ENCODE assay signal across 22 mouse cellular contexts in genomic region chr3:125734945-125735344, GRCm38 (mm10).
DNase-seq lines count a peak whose midpoint lies in the region; ATAC-seq and TF ChIP-seq lines count a peak whose summit lies in the region.
"Had no signal": no experiment of that assay in that cellular context is flagged by ENCODE, and none has a peak within 500 bp of the region (broad histone marks: within the 10 kb centered on the region; RNA-seq: fewer than 3 reads in every experiment).

No protein-coding gene starts in this region.

- no peaks in the 10 kb centered on the region for H3K79me2 ChIP-seq in heart, adult 2 months (replicated peaks; ENCODE audit: control insufficient read depth, insufficient read depth, low read length)

- no peak for TF ChIP-seq EP300 in heart, adult 2 months (IDR thresholded peaks at IDR 0.05; ENCODE audit: insufficient read depth, low read depth, low read length)

- 0 out of 2 replicates have a peak overlapping the region, but pooled peaks have one; percentile 5 for H3K27ac ChIP-seq in heart, embryonic 13.5 days (replicated peaks)
- H3K27ac ChIP-seq in heart, embryonic 10.5 days = no peak overlapping the region
- H3K27ac ChIP-seq in heart, embryonic 14.5 days (replicated peaks in 1 of 2; ENCODE audit: control insufficient read depth in 1 of 2, insufficient read depth in 1 of 2, low read depth in 2 of 2, low read length in 2 of 2) = no peak overlapping the region
- H3K27ac ChIP-seq in heart, adult 2 months = no peak overlapping the region
- H3K27ac ChIP-seq in heart, embryonic 15.5 days = 0 out of 2 replicates have a peak overlapping the region, but pooled peaks have one; percentile 5
- H3K27ac ChIP-seq in heart, embryonic 16.5 days (ENCODE audit: low read length) = no peak overlapping the region

- no peaks in the 10 kb centered on the region for H3K9me3 ChIP-seq in heart, embryonic 13.5 days
- no peaks in the 10 kb centered on the region for H3K9me3 ChIP-seq in heart, embryonic 10.5 days
- no peaks in the 10 kb centered on the region for H3K9me3 ChIP-seq in heart, embryonic 14.5 days (ENCODE audit: control insufficient read depth, low read length)
- H3K9me3 ChIP-seq in heart, embryonic 15.5 days (replicated peaks) = no peaks in the 10 kb centered on the region
- H3K9me3 ChIP-seq in heart, embryonic 16.5 days (replicated peaks; ENCODE audit: control insufficient read depth, low read length) = no peaks in the 10 kb centered on the region
- H3K9me3 ChIP-seq: G1E had no signal

- DNase-seq in heart, embryonic 10.5 days (ENCODE audit: low spot score) = no peak
- DNase-seq in heart, adult 2 months = no peak
- no peak for DNase-seq in heart, adult 11 months
- DNase-seq in heart, adult 18-20 months = no peak
- DNase-seq: adrenal gland, adult 2 months; adrenal gland, adult 8-10 months; adrenal gland, postnatal 10 days; adrenal gland, postnatal 14 days; adrenal gland, postnatal 25 days; adrenal gland, postnatal 36 days; B cell, adult 2 months; cerebellum, adult 11 months; cerebellum, adult 11-12 months had no signal

- H3K27me3 ChIP-seq in heart, embryonic 13.5 days (replicated peaks) = no peaks in the 10 kb centered on the region
- H3K27me3 ChIP-seq in heart, embryonic 10.5 days (ENCODE audit: insufficient read depth, poor library complexity, severe bottlenecking) = no peaks in the 10 kb centered on the region
- H3K27me3 ChIP-seq in heart, embryonic 14.5 days (ENCODE audit: control insufficient read depth, insufficient read depth, low read length) = no peaks in the 10 kb centered on the region
- no peaks in the 10 kb centered on the region for H3K27me3 ChIP-seq in heart, adult 2 months (ENCODE audit: control insufficient read depth, insufficient read depth, low read length)
- no peaks in the 10 kb centered on the region for H3K27me3 ChIP-seq in heart, embryonic 15.5 days
- H3K27me3 ChIP-seq in heart, embryonic 16.5 days (ENCODE audit: control insufficient read depth, insufficient read depth, low read length) = no peaks in the 10 kb centered on the region
- H3K27me3 ChIP-seq: CH12.LX had no signal

- TF ChIP-seq POLR2A in heart, adult 2 months (IDR thresholded peaks at IDR 0.05; ENCODE audit: insufficient read depth, low read depth, low read length) = no peak

- H3K36me3 ChIP-seq in heart, embryonic 13.5 days = no peaks in the 10 kb centered on the region
- H3K36me3 ChIP-seq in heart, embryonic 10.5 days = no peaks in the 10 kb centered on the region
- no peaks in the 10 kb centered on the region for H3K36me3 ChIP-seq in heart, embryonic 14.5 days (ENCODE audit: control insufficient read depth, insufficient read depth, low read length)
- no peaks in the 10 kb centered on the region for H3K36me3 ChIP-seq in heart, adult 2 months (ENCODE audit: control insufficient read depth, insufficient read depth, low read length)
- no peaks in the 10 kb centered on the region for H3K36me3 ChIP-seq in heart, embryonic 15.5 days
- H3K36me3 ChIP-seq in heart, embryonic 16.5 days (ENCODE audit: control insufficient read depth, insufficient read depth) = no peaks in the 10 kb centered on the region
- H3K36me3 ChIP-seq: G1E had no signal

- intact Hi-C loops in heart, adult 2 months (cut with DNase I) = no loop called here

- peaks cover 3% of the 10 kb centered on the region; the same call in 1 of the 2 replicates for H3K4me1 ChIP-seq in heart, embryonic 13.5 days
- H3K4me1 ChIP-seq in heart, embryonic 10.5 days = no peaks in the 10 kb centered on the region
- H3K4me1 ChIP-seq in heart, embryonic 14.5 days (ENCODE audit: control insufficient read depth in 2 of 2, insufficient read depth in 2 of 2, low read length in 2 of 2) = no peaks in the 10 kb centered on the region
- no peaks in the 10 kb centered on the region for H3K4me1 ChIP-seq in heart, adult 2 months (ENCODE audit: control insufficient read depth, insufficient read depth, low read length)
- H3K4me1 ChIP-seq in heart, embryonic 15.5 days (replicated peaks) = no peaks in the 10 kb centered on the region
- H3K4me1 ChIP-seq in heart, embryonic 16.5 days (ENCODE audit: control insufficient read depth, insufficient read depth, low read length) = peaks cover 2% of the 10 kb centered on the region; the same call in 1 of the 2 replicates

- no peak for TF ChIP-seq CTCF in heart, adult 2 months (IDR thresholded peaks at IDR 0.05)

- ATAC-seq in heart, embryonic 13.5 days (ENCODE audit: extremely low read depth, insufficient number of reproducible peaks, low FRiP score, low TSS enrichment) = no peak; the same call in 1 of the 2 replicates
- ATAC-seq in heart, embryonic 14.5 days (ENCODE audit: insufficient number of reproducible peaks, insufficient read depth, low FRiP score, low read depth) = peak; percentile 61; the same call in 1 of the 2 replicates
- no peak; the same call in 1 of the 2 replicates for ATAC-seq in heart, embryonic 15.5 days (replicated peaks; ENCODE audit: insufficient number of reproducible peaks, insufficient read depth, low FRiP score, low read depth)
- ATAC-seq in heart, embryonic 16.5 days (replicated peaks; ENCODE audit: extremely low read depth, insufficient read depth, low FRiP score) = peak; percentile 73
- ATAC-seq: activated CD4-positive, CD25-positive, alpha-beta regulatory T cell, adult 4 months; CD4-positive, CD25-positive, alpha-beta regulatory T cell, adult 4 months; Patski had no signal

- H3K9ac ChIP-seq in heart, embryonic 13.5 days = no peak overlapping the region
- no peak overlapping the region for H3K9ac ChIP-seq in heart, embryonic 14.5 days (ENCODE audit: low read length)
- no peak overlapping the region for H3K9ac ChIP-seq in heart, adult 2 months (ENCODE audit: low read depth, low read length)
- H3K9ac ChIP-seq in heart, embryonic 15.5 days = no peak overlapping the region
- no peak overlapping the region for H3K9ac ChIP-seq in heart, embryonic 16.5 days (ENCODE audit: low read length)

- no peak overlapping the region for H3K4me2 ChIP-seq in heart, embryonic 13.5 days
- no peak overlapping the region for H3K4me2 ChIP-seq in heart, embryonic 14.5 days (ENCODE audit: low read length)
- no peak overlapping the region for H3K4me2 ChIP-seq in heart, embryonic 15.5 days
- H3K4me2 ChIP-seq in heart, embryonic 16.5 days (ENCODE audit: low read depth, low read length) = no peak overlapping the region

- WGBS in heart, embryonic 13.5 days = 24% methylated on average over 2 of the region's 2 CpGs
- 48% methylated on average over 2 of the region's 2 CpGs for WGBS in heart, embryonic 10.5 days
- WGBS in heart, embryonic 14.5 days = 13% methylated on average over 2 of the region's 2 CpGs
- WGBS in heart, adult 2 months = 32% methylated on average over 2 of the region's 2 CpGs
- 34% methylated on average over 2 of the region's 2 CpGs for WGBS in heart, embryonic 15.5 days
- 32% methylated on average over 2 of the region's 2 CpGs for WGBS in heart, embryonic 16.5 days

- H3K4me3 ChIP-seq in heart, embryonic 13.5 days = no peak overlapping the region
- H3K4me3 ChIP-seq in heart, embryonic 10.5 days = no peak overlapping the region
- H3K4me3 ChIP-seq in heart, embryonic 14.5 days (ENCODE audit: control insufficient read depth in 1 of 2, insufficient read depth in 1 of 2, low read depth in 1 of 2, low read length in 2 of 2) = no peak overlapping the region
- no peak overlapping the region for H3K4me3 ChIP-seq in heart, adult 2 months
- no peak overlapping the region for H3K4me3 ChIP-seq in heart, embryonic 15.5 days
- no peak overlapping the region for H3K4me3 ChIP-seq in heart, embryonic 16.5 days (ENCODE audit: low read length)

Comparison
In these comparisons a context has a peak if more than half of its experiments do, and no peak if none do; other contexts are left out.
1. ATAC-seq: peak in heart, embryonic 14.5 days (single experiment) and heart, embryonic 16.5 days (single experiment); none in heart, embryonic 13.5 days (single experiment) and heart, embryonic 15.5 days (single experiment).
2. H3K27ac ChIP-seq: peak in heart, embryonic 13.5 days (single experiment) and heart, embryonic 15.5 days (single experiment); none in heart, embryonic 10.5 days (single experiment), heart, embryonic 14.5 days (0 of 2), heart, adult 2 months (single experiment) and heart, embryonic 16.5 days (single experiment).